ENCODE assay signal across 10 mouse cellular contexts in genomic region chr3:57335080-57335815, GRCm38 (mm10). TPM values are rescaled to one million over a fixed set of nuclear protein-coding genes. Genes with fewer than 3 reads are reported as not detected.
DNase-seq lines count a peak whose midpoint lies in the region; ATAC-seq lines count a peak whose summit lies in the region.
"Had no signal": no experiment of that assay in that cellular context is flagged by ENCODE, and none has a peak within 500 bp of the region (broad histone marks: within the 10 kb centered on the region; RNA-seq: fewer than 3 reads in every experiment).

No protein-coding gene starts in this region.

- WGBS in limb, embryonic 12.5 days, result 84% methylated on average over 3 of the region's 3 CpGs
- 89% methylated on average over 3 of the region's 3 CpGs for WGBS in limb, embryonic 10.5 days
- 77% methylated on average over 3 of the region's 3 CpGs for WGBS in kidney, embryonic 14.5 days
- 80% methylated on average over 3 of the region's 3 CpGs for WGBS in stomach, embryonic 14.5 days
- 86% methylated on average over 3 of the region's 3 CpGs for WGBS in midbrain, embryonic 11.5 days

- no peak overlapping the region for H3K9ac ChIP-seq in limb, embryonic 12.5 days (replicated peaks)
- no peak overlapping the region for H3K9ac ChIP-seq in kidney, embryonic 14.5 days (ENCODE audit: low read depth, low read length)
- no peak overlapping the region for H3K9ac ChIP-seq in stomach, embryonic 14.5 days (replicated peaks; ENCODE audit: low read depth, low read length)
- H3K9ac ChIP-seq in midbrain, embryonic 11.5 days (ENCODE audit: low read length), result no peak overlapping the region
- H3K9ac ChIP-seq: hindbrain, embryonic 14.5 days; liver, embryonic 13.5 days had no signal

- H3K27ac ChIP-seq in limb, embryonic 12.5 days, result 0 out of 2 replicates have a peak overlapping the region, but pooled peaks have one; percentile 23
- no peak overlapping the region for H3K27ac ChIP-seq in limb, embryonic 10.5 days
- H3K27ac ChIP-seq in kidney, embryonic 14.5 days (ENCODE audit: low read depth, low read length), result peak overlapping the region; percentile 53; the same call in 1 of the 2 replicates
- H3K27ac ChIP-seq in stomach, embryonic 14.5 days (ENCODE audit: low read length), result no peak overlapping the region
- no peak overlapping the region for H3K27ac ChIP-seq in midbrain, embryonic 11.5 days (ENCODE audit: low read depth, low read length)
- H3K27ac ChIP-seq: hindbrain, embryonic 14.5 days; liver, embryonic 13.5 days had no signal

- no peaks in the 10 kb centered on the region for H3K9me3 ChIP-seq in limb, embryonic 12.5 days
- H3K9me3 ChIP-seq in limb, embryonic 10.5 days (replicated peaks), result no peaks in the 10 kb centered on the region
- peaks cover 5% of the 10 kb centered on the region; the same call in 1 of the 2 replicates for H3K9me3 ChIP-seq in kidney, embryonic 14.5 days (ENCODE audit: control insufficient read depth, low read length)
- no peaks in the 10 kb centered on the region for H3K9me3 ChIP-seq in stomach, embryonic 14.5 days (ENCODE audit: control insufficient read depth, low read depth, low read length)
- no peaks in the 10 kb centered on the region for H3K9me3 ChIP-seq in midbrain, embryonic 11.5 days (ENCODE audit: control insufficient read depth, low read length)
- H3K9me3 ChIP-seq: liver, embryonic 13.5 days had no signal

- no peak overlapping the region for H3K4me2 ChIP-seq in limb, embryonic 12.5 days
- H3K4me2 ChIP-seq in kidney, embryonic 14.5 days (replicated peaks; ENCODE audit: low read depth, low read length), result no peak overlapping the region
- no peak overlapping the region for H3K4me2 ChIP-seq in stomach, embryonic 14.5 days (replicated peaks; ENCODE audit: low read depth, low read length)
- no peak overlapping the region for H3K4me2 ChIP-seq in midbrain, embryonic 11.5 days
- H3K4me2 ChIP-seq: hindbrain, embryonic 14.5 days; liver, embryonic 13.5 days had no signal

- DNase-seq in limb, embryonic 10.5 days (ENCODE audit: low spot score), result no peak
- DNase-seq in heart, adult 9 months (ENCODE audit: low spot score in 2 of 2), result peak; percentile 78 to 79
- DNase-seq in midbrain, embryonic 11.5 days (ENCODE audit: low spot score, missing footprints), result no peak
- DNase-seq in spleen, postnatal 10 days (ENCODE audit: low spot score in 2 of 2), result no peak
- no peak for DNase-seq in left cerebral cortex, adult 9 months (ENCODE audit: low spot score in 2 of 2)
- DNase-seq: liver, embryonic 13.5 days had no signal

- H3K4me1 ChIP-seq in limb, embryonic 12.5 days (replicated peaks), result no peaks in the 10 kb centered on the region
- H3K4me1 ChIP-seq in limb, embryonic 10.5 days, result no peaks in the 10 kb centered on the region
- peaks cover 3% of the 10 kb centered on the region; the same call in 1 of the 2 replicates for H3K4me1 ChIP-seq in kidney, embryonic 14.5 days (ENCODE audit: control insufficient read depth, insufficient read depth, low read length)
- H3K4me1 ChIP-seq in stomach, embryonic 14.5 days (ENCODE audit: control insufficient read depth, insufficient read depth, low read length), result no peaks in the 10 kb centered on the region
- no peaks in the 10 kb centered on the region for H3K4me1 ChIP-seq in midbrain, embryonic 11.5 days (ENCODE audit: control insufficient read depth, insufficient read depth, low read length)
- H3K4me1 ChIP-seq: liver, embryonic 13.5 days had no signal

- no peak for ATAC-seq in limb, embryonic 12.5 days (ENCODE audit: insufficient number of reproducible peaks, insufficient read depth, low FRiP score, low TSS enrichment, low read depth)
- ATAC-seq in kidney, embryonic 14.5 days (ENCODE audit: low FRiP score, low TSS enrichment), result peak; percentile 57; the same call in 1 of the 2 replicates
- 0 out of 2 replicates have a peak, but pooled peaks have one; percentile 37 for ATAC-seq in stomach, embryonic 14.5 days (ENCODE audit: insufficient number of reproducible peaks, insufficient read depth, low FRiP score, low read depth)
- ATAC-seq in midbrain, embryonic 11.5 days (ENCODE audit: low FRiP score), result no peak

- no peaks in the 10 kb centered on the region for H3K27me3 ChIP-seq in limb, embryonic 12.5 days
- H3K27me3 ChIP-seq in limb, embryonic 10.5 days (ENCODE audit: low read depth, poor library complexity, severe bottlenecking), result no peaks in the 10 kb centered on the region
- no peaks in the 10 kb centered on the region for H3K27me3 ChIP-seq in kidney, embryonic 14.5 days (ENCODE audit: control insufficient read depth, insufficient read depth, low read length)
- H3K27me3 ChIP-seq in stomach, embryonic 14.5 days (ENCODE audit: control insufficient read depth, insufficient read depth, low read length), result no peaks in the 10 kb centered on the region
- no peaks in the 10 kb centered on the region for H3K27me3 ChIP-seq in midbrain, embryonic 11.5 days (ENCODE audit: control insufficient read depth, insufficient read depth, low read length)
- H3K27me3 ChIP-seq: liver, embryonic 13.5 days had no signal

- no peak overlapping the region for H3K4me3 ChIP-seq in limb, embryonic 12.5 days (replicated peaks)
- H3K4me3 ChIP-seq in limb, embryonic 10.5 days, result no peak overlapping the region
- H3K4me3 ChIP-seq in kidney, embryonic 14.5 days (ENCODE audit: low read length), result no peak overlapping the region
- no peak overlapping the region for H3K4me3 ChIP-seq in stomach, embryonic 14.5 days (ENCODE audit: low read depth, low read length)
- H3K4me3 ChIP-seq in midbrain, embryonic 11.5 days (ENCODE audit: low read depth, low read length), result no peak overlapping the region
- H3K4me3 ChIP-seq: liver, embryonic 13.5 days had no signal

- no peaks in the 10 kb centered on the region for H3K36me3 ChIP-seq in limb, embryonic 12.5 days
- no peaks in the 10 kb centered on the region for H3K36me3 ChIP-seq in limb, embryonic 10.5 days
- H3K36me3 ChIP-seq in kidney, embryonic 14.5 days (ENCODE audit: control insufficient read depth, insufficient read depth, low read length), result no peaks in the 10 kb centered on the region
- H3K36me3 ChIP-seq in stomach, embryonic 14.5 days (ENCODE audit: control insufficient read depth, insufficient read depth, low read length), result no peaks in the 10 kb centered on the region
- H3K36me3 ChIP-seq in midbrain, embryonic 11.5 days (ENCODE audit: control insufficient read depth, insufficient read depth, low read length), result no peaks in the 10 kb centered on the region
- H3K36me3 ChIP-seq: liver, embryonic 13.5 days had no signal

RNA-seq across cellular contexts. Expression of gene Tm4sf1, which starts 33.5 kb away (rescaled TPM):
- polyA plus RNA-seq in limb, embryonic 12.5 days (2016; fragmentation: Nextera tagmentation; extraction: Ambion mirVana), result 14.0 and 15.5 TPM in 2 replicates
- polyA plus RNA-seq in limb, embryonic 10.5 days (2016; fragmentation: Nextera tagmentation; extraction: Ambion mirVana), result 3.1 and 3.5 TPM in 2 replicates
- 175 and 190 TPM in 2 replicates for polyA plus RNA-seq in kidney, embryonic 14.5 days (2014; fragmentation: Nextera tagmentation; extraction: Ambion mirVana)
- polyA plus RNA-seq in stomach, embryonic 14.5 days (2014; fragmentation: Nextera tagmentation; extraction: Ambion mirVana), result 46.2 and 55.1 TPM in 2 replicates
- polyA plus RNA-seq in midbrain, embryonic 11.5 days (2014; fragmentation: Nextera tagmentation; extraction: Ambion mirVana), result 30.6 and 31.7 TPM in 2 replicates

Comparison
In these comparisons a context has a peak if more than half of its experiments do, and no peak if none do; other contexts are left out.
1. H3K27ac ChIP-seq: peak in limb, embryonic 12.5 days (single experiment) and kidney, embryonic 14.5 days (single experiment); none in limb, embryonic 10.5 days (single experiment), stomach, embryonic 14.5 days (single experiment) and midbrain, embryonic 11.5 days (single experiment).
2. ATAC-seq: peak in kidney, embryonic 14.5 days (single experiment) and stomach, embryonic 14.5 days (single experiment); none in limb, embryonic 12.5 days (single experiment) and midbrain, embryonic 11.5 days (single experiment).
3. DNase-seq: peak in heart, adult 9 months (2 of 2); none in limb, embryonic 10.5 days (single experiment), midbrain, embryonic 11.5 days (single experiment), spleen, postnatal 10 days (0 of 2) and left cerebral cortex, adult 9 months (0 of 2).